Mouse (Mus musculus) left cerebral cortex, adult 18-20 months (tissue): ENCODE measurements around the gene Fancc. TPM values are rescaled to one million over a fixed set of nuclear protein-coding genes. Genes with fewer than 3 reads are reported as not detected.

Experiments
- DNase-seq, 2 experiments: peaks; one replicate each; pipeline ENCODE4 v3.0.0; 2021 to 2022; ENCODE audit warnings: low spot score in 2 of 2, mixed read lengths in 1 of 2
- total RNA-seq, 2 experiments: library from RNA; stranded (reverse); gene quantifications; 2 replicates each; pipeline ENCODE4 v1.2.3; 2021

The Fancc gene
- total RNA-seq, 2 experiments from 2014 or later = 8.0 to 9.3 TPM

DNA sequence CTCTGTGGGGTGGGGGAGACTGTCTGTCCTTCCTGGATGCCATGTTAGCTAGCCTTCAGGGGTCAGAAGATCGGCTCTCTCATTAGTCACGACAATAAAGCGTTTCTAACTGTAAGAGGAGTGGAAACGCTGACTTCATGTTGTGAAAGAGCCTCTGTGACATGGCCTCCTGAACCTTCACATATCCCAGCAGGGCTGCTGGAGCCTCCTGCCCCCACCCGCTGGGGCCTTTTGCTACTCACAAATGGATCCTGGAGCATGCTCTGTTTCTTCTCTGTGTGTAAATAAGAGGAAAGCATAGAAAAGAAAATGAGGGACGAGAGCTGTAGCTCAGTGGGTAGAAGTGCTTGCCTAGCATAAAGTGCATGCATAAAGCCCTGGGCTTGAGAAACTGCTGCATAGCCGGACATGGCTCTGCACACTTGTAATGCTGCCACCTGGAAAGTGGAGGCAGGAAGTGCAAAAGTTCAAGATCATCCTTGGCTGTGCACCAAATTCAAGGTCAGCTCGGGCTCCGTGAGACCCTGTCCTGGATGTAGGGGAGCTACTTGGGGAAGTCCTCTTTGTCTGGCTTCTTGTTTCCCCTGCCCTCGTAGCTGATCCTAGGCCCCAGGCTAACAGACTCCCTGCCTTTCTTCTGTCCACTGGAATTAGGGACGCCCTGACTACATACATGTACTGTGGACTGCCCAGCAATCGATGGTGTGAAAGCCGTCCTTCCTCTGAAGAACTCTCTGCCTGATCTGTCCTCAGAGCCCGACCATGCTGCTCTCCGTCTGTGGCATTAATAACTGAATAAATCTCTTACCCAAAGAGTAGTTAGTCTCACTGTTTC, 202.5 kb downstream of the Fancc start:
- no peak for DNase-seq

DNA sequence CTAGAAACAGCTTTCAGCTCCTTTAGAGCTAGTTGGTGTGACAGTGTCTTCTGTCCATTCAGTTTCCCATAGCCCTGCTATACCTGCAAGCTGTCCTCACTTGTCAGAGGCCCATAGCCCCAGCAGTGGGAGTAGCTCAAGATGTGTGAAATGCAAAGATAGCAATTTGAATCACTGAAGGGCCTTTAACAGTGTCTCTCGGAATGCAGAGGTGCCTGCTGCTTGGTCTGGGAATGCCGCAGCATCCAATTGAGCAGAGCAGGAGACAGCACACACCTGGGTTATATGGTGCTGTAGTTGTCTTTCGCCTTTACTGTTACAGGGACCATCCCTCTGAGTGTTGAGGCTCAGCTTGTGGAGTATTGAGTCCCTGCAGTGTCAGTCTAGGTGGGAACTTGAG, 203.4 kb downstream of the Fancc start:
- DNase-seq = no peak

DNA sequence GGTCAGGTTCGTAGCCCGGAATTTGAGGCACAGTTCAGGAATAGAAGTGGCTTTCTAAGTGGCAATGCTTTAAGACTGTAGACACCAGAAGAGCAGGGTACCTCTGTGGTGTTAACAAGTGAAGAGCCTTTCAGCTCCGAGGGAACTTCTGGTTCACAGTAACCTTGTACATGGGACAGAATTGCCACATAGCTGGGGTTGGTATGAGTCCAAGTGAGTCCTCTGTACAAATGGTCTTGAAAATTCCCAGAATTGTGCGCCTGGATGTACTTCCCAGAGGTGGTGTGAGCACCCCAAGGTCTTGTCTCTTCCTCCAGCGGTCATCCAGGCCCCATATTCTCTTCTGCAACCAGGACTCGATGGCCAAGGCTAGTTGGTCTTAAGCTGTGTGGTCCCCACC, 206.1 kb downstream of the Fancc start:
- no peak for DNase-seq

DNA sequence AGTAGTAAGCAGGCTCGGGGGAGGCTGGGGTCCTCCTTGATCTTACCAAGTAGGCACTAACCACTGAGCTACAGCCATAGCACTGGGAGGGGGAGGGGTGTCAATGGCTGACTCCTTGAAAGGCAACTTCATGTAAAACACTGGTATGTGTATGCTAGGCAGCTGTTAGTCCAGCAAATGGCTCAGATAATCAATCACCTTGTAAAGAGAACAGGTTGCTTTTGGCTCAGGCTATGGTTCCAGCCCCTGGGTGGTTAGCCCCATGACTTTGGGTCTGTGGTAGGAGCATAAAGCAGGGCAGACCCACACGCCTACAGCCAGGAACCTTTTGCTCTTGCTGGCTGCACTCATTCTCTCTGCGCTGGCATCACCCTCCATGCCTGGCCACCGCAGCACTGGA, 207.0 kb downstream of the Fancc start:
- no peak for DNase-seq

DNA sequence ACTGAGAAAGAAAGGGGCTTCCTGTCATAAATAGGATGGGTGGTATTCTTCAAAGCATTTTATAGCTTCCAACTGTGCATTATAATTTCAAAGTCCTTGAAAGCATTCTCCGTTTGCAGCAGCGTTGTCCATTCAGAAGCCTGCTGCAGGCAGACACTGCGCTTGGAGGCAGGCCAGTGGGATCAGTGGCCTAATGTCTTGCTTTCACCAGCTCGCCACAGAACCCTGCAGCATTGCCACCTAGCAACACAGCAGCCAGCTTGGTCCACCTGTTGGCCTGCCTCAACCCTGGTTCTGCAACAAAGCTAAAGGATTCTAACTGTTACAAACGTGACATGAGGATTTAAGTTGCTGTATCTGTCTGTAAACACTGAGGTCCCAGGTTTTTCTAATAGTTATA, 207.4 kb downstream of the Fancc start:
- DNase-seq = no peak

DNA sequence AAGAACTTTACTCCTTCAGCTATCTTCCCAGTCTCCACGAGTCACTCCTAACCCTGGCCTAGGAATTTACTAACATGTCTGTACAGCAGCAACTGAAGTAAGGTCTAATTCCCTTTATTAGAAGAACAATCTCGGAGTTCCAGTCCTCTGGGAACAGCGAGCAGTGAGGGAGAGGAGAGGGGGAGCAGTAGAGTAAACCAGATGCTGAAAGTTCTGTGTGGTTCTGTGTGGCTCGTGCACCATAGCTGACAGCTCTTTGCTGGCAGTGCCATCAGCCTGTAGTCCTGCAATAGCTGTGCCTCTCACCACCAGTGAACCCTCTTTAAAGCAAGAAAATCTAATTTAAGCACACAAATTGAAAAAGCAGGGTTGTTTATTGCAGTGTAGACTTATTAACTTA, 207.9 kb downstream of the Fancc start:
- no peak for DNase-seq

DNA sequence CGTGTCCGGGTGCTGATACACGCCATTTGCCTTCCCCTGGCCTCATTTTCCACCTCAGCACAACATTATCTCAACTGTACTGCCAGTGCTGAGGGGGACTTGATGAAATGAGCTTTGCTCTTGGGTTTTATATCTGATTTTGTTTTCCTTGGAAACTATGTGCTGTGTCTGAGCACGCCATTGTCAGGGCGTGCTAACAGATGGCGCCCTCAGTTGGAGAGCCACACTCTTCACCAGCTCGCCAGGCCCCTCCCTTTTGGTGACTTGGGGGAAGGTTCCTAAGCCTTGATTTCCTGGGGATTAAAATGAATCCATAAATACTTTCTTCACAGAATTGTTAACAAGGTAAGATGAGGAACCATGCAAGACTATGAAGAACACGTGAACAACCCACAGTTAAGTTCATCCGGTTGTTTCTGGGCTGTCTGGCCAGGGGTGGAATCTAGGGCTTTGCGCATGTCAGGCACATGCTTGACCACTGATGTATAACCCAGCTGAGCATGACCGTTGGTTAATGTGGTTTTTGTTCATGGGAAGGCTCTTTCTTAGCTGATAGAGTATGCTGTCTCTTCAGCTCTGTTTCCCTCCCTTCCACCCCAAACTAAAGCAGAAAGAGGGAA, 210.5 kb downstream of the Fancc start:
- no peak for DNase-seq

DNA sequence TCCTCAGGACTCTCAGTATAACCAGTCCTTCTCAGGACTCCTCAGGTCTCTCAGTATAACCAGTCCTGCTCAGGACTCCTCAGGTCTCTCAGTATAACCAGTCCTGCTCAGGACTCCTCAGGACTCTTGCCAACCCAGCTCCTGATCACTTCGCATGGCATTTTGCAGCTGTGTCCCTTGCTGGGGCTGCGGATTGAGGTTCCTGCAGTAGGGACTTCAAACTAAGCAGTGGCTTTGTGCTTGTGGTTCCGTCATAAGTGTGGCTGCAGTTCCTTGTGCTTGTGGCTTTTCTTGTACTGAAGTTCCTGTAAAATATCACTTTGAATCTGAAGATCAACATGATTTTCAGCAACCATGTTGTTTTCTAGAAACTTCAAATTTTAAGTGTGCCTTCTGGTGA, 212.3 kb downstream of the Fancc start:
- DNase-seq = no peak

DNA sequence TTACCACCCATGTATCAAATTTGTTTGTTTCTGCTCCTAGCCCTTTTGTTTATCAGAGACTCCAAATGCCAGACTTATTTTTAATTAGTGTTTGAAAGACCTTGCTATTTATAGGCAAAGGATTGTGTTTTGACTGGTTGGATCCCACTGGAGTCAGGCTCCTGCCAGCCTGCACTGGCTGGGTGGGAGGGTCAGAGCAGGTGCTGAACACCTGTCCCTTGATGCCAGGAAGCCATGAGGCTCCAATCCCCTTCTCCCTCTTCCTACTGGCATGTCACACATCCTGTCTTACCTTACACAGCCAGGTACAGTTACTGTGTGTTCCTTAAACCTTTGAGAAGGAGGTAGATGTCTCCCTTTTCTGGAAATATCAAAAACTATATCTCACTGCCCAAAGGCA, 213.8 kb downstream of the Fancc start:
- no peak for DNase-seq

DNA sequence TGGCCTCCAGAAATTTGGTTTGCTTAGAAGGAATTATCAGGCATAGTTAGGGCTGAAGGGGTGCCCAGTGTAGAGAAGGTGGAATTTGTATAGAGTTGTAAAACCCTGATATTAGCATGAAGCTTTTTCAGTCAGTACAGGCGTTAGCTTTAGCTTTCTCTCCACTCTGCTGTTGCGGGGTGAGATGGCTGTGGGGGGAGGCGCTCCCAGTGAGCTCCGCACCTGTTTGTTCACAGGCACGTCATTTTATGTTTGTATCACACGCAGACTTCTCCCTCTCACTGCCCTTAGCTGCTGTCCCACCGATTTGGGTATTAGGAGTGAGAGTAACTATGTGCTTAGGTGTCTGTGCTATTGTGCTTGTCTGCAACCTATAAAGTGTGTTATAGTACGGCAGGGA, 215.9 kb downstream of the Fancc start:
- no peak for DNase-seq

DNA sequence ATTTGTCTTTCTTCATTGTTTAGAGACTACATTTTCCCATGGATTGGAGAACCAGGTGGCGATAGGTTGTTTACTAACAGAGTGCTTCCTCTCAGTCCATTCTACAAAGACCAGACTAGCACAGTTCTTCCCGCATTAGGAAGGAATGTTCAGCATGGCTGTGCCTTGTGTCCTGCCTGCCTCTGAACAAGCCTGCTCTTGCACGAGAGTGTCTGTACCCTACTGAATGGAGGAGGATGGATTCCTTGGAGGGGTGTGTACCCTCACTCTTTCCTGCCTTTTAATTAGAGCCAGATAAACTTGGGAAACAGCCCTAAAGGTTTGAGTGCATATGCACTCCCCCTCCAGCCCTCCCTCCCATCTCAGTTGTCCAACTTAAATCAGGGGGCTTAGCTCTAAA, 216.7 kb downstream of the Fancc start:
- no peak for DNase-seq

DNA sequence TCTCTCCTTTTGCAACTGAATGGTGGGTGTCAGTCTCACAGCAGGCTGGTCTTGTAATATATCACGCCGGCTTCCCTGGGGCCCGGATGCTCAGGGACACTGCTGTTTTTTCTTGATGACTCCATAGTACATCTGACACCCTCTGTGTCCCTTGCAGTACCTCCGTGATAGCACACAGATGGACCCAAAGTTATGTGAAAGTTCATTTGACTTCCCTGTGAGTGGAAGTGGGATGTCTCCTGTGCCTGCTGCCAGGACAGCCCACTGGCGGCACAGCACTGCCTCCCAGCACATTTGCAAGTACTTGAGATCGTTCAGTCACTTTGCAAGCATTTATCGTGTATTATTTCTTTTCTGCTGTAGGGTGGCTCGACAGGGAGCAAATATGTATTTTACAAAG, 217.3 kb downstream of the Fancc start:
- no peak for DNase-seq

DNA sequence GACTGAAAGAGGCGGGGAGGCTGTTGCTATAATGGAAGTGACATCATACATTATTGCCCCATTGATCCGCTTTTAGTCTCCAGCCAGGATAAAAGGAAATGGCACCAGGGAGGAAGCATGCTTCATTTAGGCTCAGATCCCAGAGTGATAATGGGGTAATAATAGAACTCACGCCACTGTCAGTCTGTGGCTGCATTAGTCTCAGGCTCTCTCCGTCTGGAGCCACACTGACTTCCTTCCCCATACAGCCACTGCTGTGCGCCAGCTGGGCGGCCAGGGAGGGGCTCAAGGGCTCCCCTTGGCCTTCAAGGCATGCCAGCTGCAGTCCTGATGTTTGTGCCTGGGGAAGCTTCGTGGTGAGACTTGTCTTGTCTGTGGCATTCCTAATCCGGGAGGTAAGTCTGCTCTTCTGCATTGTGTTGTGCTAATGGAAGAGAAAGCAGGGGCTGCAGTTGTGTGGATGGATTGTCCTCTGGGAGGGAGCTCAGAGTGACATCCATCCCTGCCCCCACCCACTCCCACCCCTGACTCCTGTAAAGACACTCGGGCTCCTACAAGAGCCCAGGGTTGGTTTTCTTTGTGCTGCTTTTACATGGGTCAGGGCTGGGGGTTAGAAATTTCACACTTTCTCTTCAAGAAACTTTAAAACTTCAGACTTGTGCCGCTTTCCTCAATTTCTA, 218.1 kb downstream of the Fancc start:
- no peak for DNase-seq

DNA sequence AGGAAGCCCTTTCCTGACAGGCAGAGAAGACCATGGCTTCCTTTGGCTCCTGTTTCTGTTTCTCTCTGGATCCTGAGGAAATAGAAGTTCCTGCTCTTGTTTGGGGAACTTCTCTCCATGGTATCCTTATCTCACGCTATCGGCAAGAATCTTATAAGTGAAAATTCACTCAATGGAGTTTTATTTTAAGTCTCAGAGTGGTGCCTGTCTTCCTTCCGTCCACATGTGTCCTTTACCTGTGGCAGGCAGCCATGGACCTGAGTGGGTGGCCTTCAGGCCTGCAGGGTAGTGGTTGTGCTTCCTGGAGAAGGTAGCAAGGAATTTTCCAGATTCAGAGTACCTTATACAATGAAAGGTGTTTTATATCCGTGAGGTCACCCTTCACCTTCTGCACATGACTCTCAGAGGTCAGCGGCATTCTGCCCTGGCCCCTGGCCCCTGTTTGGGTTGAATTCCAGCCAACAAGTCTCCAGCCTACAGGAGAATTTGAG, 218.9 kb downstream of the Fancc start:
- no peak for DNase-seq

DNA sequence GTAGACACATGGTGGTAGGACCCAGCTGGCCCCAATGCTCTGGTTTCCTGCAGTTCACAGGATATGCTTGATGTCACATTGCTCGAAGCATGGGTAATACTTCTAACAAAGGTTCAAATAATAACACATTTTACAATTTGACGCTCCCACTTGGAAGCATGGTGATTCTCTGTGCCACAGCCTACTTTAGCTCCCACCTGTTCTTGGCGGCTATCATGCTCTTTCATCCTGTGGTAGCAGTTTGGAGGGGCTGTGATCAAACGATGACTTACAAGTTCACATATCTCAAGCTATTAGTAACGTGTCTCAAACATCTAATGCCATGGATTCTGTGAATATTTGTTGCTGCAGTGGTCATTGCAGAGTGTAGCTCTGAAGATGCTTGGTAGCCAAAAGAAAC, 219.8 kb downstream of the Fancc start:
- no peak for DNase-seq

DNA sequence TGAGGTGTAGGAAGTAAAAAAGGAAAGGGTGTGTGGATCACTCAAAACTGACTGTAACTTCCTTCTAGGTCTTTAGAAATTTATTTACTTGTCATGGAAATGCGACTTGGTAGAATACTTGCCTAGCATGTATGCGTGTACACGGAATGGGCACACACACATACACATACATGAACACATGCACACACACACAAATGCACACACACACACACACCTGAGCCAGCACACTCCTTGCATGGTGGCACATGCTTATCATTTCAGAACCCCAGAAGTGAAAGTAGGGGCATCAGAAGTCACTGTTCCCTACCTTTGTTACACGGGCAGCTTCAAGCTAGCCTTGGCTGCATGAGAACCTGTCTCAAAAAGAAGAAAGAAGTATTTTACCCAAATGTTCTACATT, 220.7 kb downstream of the Fancc start:
- DNase-seq = no peak

DNA sequence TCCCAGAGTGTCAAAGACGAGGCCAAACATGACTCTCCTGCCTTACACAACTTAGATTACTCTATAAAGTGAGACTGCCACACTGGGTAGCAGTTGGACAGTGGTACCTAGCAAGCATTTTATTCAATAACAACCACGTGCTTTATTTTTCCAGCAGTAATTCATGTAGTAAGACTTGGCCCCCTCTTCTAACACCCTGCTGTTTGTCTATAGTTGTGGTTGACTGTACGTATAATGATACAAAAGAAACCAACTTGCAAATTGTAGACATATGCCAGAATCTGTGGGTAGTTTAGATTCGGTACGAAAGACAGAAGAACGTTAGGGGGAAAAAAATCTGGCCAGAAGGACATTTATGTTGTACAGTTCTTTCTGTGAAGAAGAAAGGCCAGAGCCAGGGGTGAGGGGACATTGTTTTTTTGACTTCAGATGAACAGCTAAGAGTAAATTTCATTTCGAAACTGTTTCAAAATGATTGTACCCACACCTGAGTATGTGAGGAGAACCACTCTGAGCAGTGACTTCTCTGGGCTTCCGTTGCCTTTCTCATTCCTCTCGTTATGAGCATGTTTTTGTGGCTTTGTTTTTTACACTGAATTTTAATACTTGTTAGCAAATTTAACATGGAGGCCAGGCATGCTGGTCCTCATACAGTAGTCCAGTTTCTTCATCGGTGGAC, 222.5 kb downstream of the Fancc start:
- DNase-seq = no peak

DNA sequence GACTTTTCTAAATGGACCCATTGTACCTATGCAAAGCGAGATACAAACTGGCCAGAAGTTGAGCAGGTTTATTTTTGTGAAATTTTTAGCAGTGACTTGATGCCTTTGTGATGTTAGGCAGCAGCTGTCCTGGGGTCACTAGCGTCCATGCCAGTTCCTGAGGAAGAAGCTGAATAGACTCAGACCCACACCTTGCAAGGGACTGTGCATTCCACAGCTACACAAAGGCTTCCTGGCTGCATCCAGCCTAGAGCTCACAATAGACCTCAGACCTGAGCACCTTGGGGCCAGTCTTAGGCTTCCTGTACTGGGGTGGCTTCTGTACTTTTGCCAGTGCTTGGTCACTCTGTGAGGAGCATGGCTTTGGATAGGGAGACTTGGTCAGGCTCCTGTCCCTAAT, 223.2 kb downstream of the Fancc start:
- no peak for DNase-seq

DNA sequence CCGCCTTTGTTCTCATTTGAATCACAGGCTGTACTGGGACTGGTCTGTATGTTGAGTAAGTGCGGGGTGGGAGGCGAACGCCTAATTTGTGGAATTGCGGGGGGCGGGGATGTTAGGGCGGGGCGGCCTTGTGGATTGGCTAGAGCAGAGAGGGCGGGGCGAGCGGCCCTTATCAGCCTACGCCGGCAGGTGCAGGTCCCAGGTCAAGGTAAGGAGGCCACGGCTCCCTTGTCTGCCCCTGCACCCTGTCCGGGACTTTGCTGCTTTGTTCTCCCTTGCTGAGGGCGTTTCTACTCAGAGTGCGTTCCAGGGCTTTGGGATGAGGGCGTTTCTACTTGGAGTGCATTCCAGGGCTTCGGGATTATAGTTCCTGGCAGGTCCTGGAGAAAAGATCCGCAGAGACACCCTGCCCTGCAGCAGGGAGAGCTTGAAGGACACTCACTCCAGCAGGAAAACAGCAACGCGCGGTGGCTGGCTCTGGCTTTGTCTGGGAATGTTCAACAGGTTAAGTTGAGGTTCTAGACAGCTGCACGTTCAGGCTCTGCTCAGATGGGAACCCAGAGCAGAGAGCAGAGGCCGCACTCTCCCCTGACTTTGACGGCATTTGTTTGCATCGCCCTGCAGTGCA, 224.4 kb downstream of the Fancc start:
- DNase-seq = no peak

DNA sequence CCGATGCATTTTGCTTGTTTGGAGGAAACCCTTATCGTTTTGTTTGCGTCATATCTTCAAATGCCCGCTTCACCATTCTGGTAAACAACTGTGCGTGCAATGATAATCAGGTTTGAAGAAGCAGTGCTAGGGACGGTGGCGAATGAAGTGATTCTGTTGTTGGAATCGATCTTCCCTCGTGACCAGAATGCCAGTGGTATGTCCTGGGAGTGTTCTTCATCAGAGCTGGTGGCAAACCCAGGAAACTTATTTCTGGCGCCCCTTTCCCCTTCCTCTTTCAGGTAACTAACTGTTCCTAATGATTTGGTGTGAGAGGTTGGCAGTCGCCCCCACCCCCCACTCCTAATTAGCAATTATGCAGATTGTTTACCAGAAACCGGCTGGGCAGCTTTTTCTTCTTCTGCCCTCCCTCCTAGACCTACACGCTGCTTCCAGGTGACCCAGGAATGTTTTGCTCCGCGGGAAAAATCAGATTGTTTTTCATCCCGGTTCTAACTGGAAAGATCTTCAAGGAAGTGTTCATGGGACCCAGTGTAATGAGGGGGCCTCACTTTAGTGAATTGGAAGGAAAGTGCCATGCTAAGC, 225.0 kb downstream of the Fancc start:
- no peak for DNase-seq

DNA sequence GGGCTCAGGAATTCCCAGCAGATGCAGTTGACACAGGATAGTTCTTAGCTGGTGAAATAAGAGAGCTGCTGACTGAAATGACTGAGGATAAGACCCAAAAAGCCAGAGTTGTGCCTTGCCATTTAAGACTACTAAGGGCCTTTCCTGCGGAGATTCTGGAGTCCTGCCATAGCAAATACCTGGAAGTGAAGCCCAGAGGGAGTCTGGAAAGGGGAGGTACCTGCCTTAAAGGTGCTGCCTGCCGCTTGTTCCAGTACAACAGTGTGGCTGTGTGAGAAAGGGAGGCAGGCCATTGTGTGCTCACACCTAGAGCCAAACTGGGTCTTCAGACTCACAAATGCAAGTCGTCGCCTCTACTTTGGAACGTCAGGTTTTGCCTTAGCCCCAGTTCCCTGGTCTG, 226.9 kb downstream of the Fancc start:
- DNase-seq = no peak
